Mouse (Mus musculus) heart, postnatal 0 days (tissue): ENCODE measurements around the gene Snapc4.

Experiments
- CTCF ChIP-seq: IDR thresholded peaks from 2 replicates; pipeline ENCODE4 v1.5.1; 2016; ENCODE audit warnings: antibody characterized with exemption, control low read depth, low read depth
- EP300 ChIP-seq: IDR thresholded peaks from 2 replicates; pipeline ENCODE4 v1.6.1; 2016; ENCODE audit warnings: antibody characterized with exemption, low read depth

DNA sequence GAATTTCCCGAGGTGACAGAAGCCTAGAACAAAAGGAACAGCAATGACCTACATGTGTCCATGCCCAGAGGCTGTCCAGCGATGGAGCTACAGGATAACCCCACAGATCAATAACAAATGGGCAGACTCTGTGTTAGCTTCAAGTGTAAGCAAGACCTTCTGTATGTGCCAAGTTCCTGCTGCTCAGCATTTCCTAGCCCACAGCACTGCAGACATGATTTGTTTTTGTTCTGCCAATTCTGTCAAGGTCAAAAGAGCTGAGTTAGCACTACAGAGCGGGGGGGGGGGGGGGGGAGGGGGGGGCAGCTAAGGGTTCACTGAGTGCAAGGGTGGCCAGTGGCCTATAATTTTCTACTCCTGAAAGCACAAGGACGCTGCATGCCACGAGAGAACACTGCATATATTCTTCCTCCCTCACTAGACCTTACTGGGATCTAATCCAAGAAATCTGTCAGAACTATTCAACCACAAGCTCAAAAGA, 30.5 kb upstream of the Snapc4 start:
- TF ChIP-seq CTCF: no peak
- no peak for TF ChIP-seq EP300
